Mouse (Mus musculus): ENCODE measurements at regions not wholly inside any gene's neighbourhood (a gene's known extent, or its start where the extent isn't known, plus 50 kb on each side); places are given as distances from the start of the nearest gene placed in this dataset.
A peak's percentile ranks its signal among the peaks of the same experiment; 100 is the strongest.

DNA sequence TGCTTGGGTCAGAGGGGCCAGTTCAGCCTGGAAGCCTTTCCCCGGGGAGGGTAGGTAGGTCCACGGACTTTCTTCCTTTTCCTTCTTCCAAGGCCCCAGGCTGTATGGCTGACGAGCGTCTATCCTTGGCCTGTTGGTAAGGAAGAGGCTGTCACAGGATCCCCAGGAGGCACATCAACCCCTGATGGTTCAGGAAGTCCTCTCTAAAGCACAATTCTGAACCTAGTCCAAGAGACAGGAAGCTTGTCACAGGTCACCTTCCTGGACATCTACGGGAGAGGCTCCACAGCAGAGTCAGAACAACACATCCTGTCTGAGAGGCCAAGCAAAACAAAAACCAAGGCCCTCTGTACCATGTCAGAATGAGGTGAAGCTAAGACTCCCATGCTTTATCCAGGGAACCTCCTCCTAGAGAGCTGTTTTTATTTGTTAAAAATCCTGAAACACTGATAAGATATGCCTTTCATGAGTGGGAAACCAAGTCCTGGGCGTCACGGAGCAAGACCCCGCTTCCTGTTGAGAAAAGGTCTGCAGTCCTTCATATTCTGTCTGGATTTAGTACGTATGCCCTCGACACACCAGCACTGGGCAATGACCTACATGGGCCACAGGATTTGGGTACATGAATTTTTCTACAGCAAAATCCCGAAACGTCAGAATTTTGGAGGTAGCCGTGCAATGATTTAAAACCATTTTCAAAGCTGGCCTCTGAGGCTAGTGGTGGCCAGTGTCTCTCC is 52.0 kb upstream of the Snrk start:
- no peak for DNase-seq (ENCODE audit: low spot score in 2 of 2)

GRCm38 (mm10) chr9:122055820-122056550 is 59.1 kb upstream of the Pomgnt2 start:
- DNase-seq (ENCODE audit: low spot score in 2 of 2), result no peak

More for the DNA sequence above, 52.0 kb upstream of the Snrk start:
- intact Hi-C loops (cut with DNase I), result no loop called here

GRCm38 (mm10) chr9:122051716-122052115 is 54.8 kb upstream of the Pomgnt2 start:
- DNase-seq (ENCODE audit: low spot score in 2 of 2), result no peak
- intact Hi-C loops (cut with DNase I), result no loop called here

More at GRCm38 (mm10) chr9:122055820-122056550, 59.1 kb upstream of the Pomgnt2 start:
- intact Hi-C loops (cut with DNase I), result no loop called here

GRCm38 (mm10) chr9:122051096-122051495 is 54.2 kb upstream of the Pomgnt2 start:
- no peak for DNase-seq (ENCODE audit: low spot score in 2 of 2)
- intact Hi-C loops (cut with DNase I), result no loop called here

- no peak for DNase-seq (ENCODE audit: low spot score in 2 of 2)
- intact Hi-C loops (cut with DNase I), result no loop called here
Measured at GRCm38 (mm10) chr9:122048999-122049398, 52.1 kb upstream of the Pomgnt2 start.

DNA sequence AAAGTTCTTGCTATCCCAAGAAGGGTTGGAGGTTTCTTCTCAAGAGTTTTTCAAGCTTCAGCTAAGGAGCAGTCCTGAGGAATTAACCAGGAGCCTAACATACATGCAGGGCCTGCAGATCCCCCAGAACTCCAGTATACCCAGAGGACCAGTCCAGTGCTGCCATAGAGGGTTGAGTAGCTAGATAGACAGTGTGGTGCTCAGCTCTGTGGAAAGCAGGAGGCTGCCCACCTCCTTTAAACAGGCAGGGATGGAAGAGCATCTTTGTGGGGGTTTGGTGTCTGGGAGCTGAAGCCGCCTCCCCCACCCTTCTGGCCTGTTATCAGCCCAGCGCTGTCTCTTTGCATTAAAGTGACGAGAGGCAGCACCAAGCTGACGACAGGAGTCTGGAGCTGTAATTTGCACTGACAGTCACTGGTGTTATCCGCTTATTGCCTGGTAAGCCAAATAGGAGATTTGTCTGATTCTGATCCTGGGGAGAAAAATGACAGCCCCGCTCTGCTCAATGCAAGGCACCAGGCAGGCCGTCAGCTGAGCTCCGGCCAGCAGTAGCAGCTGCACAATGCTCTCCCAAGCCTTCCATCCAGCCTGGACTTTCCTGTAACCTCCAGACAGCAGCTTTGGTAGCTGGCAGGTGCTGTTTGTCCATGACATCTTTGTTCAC is 51.2 kb upstream of the Pomgnt2 start:
- intact Hi-C loops (cut with DNase I), result no loop called here
- peak; percentile 31 to 63 for DNase-seq (ENCODE audit: low spot score in 2 of 2)

All from left cerebral cortex, postnatal 14 days (tissue).